Mouse (Mus musculus): ENCODE measurements at regions not wholly inside any gene's neighbourhood (a gene's known extent, or its start where the extent isn't known, plus 50 kb on each side); places are given as distances from the start of the nearest gene placed in this dataset.

GRCm38 (mm10) chr9:26493740-26494139, 239.8 kb upstream of the B3gat1 start:
- H3K4me2 ChIP-seq (ENCODE audit: insufficient read depth, low read depth, poor library complexity, severe bottlenecking) = no peak overlapping the region
- peaks cover 0 to 6% of the 10 kb centered on the region in 2 experiments; a peak in 2 of 4 replicates for H3K4me1 ChIP-seq (ENCODE audit: control insufficient read depth in 1 of 2, insufficient read depth in 2 of 2)
- TF ChIP-seq PAX5 (IDR thresholded peaks at IDR 0.05; ENCODE audit: low read length) (no peak), MYC (IDR thresholded peaks at IDR 0.05; ENCODE audit: low read depth, low read length) (no peak), IRF4 (IDR thresholded peaks at IDR 0.05; ENCODE audit: low read depth, low read length) (no peak), CHD1 (IDR thresholded peaks at IDR 0.05; ENCODE audit: low read depth, low read length) (no peak), BHLHE40 (IDR thresholded peaks at IDR 0.05; ENCODE audit: low read depth, low read length) (no peak), E2F4 (IDR thresholded peaks at IDR 0.05; ENCODE audit: insufficient replicate concordance, low read depth, low read length) (no peak), ZNF384 (IDR thresholded peaks at IDR 0.05; ENCODE audit: low read depth, low read length) (no peak), EP300 (IDR thresholded peaks at IDR 0.05; ENCODE audit: low read length) (no peak), JUN (IDR thresholded peaks at IDR 0.05; ENCODE audit: insufficient read depth, low read depth, low read length) (no peak), NELFE (IDR thresholded peaks at IDR 0.05; ENCODE audit: low read depth, low read length) (no peak), UBTF (IDR thresholded peaks at IDR 0.05; ENCODE audit: low read depth, low read length) (no peak), POLR2AphosphoS2 (IDR thresholded peaks at IDR 0.05; ENCODE audit: low read depth, low read length) (no peak), TBP (conservative IDR thresholded peaks at IDR 0.05; ENCODE audit: low read depth, low read length) (no peak), ETS1 (conservative IDR thresholded peaks at IDR 0.05; ENCODE audit: low read depth, low read length) (no peak), ELF1 (IDR thresholded peaks at IDR 0.05; ENCODE audit: low read depth, low read length) (no peak), RAD21 (IDR thresholded peaks at IDR 0.05; ENCODE audit: low read depth, low read length) (no peak), POLR2A (IDR thresholded peaks at IDR 0.05; ENCODE audit: low read depth, low read length) (no peak), SMC3 (IDR thresholded peaks at IDR 0.05; ENCODE audit: low read depth, low read length) (no peak)
- dilution Hi-C loops (cut with MboI; ENCODE audit: extremely low pct_ligation_motif_present, extremely low pct_unique_long_range_greater_than_20kb, low sequenced_read_pairs) (no loop called here), in situ Hi-C loops (cut with MboI; ENCODE audit: low pct_ligation_motif_present, low pct_unique_long_range_greater_than_20kb, low sequenced_read_pairs) (no loop called here)
- H3K9me3 ChIP-seq (replicated peaks; ENCODE audit: low read length) = no peaks in the 10 kb centered on the region
- H3K27me3 ChIP-seq (replicated peaks) = peaks cover 1% of the 10 kb centered on the region
- H3K9ac ChIP-seq (ENCODE audit: insufficient read depth, low read depth) = no peak overlapping the region
- no peak overlapping the region for H3K4me3 ChIP-seq (replicated peaks in 1 of 3; ENCODE audit: low read depth in 2 of 3, low read length in 2 of 3, poor library complexity in 1 of 3)
- no peak overlapping the region for H3K27ac ChIP-seq (ENCODE audit: insufficient read depth, low read depth)
- H3K36me3 ChIP-seq (replicated peaks in 1 of 2; ENCODE audit: control insufficient read depth in 1 of 2, insufficient read depth in 1 of 2, low read length in 1 of 2) = no peaks in the 10 kb centered on the region
- DNase-seq (ENCODE audit: extremely low read depth) = no peak
- H3K79me2 ChIP-seq (replicated peaks; ENCODE audit: control insufficient read depth, extremely low read depth, insufficient read depth, poor library complexity, severe bottlenecking) = no peaks in the 10 kb centered on the region

- Histone ChIP-seq H3K9ac (ENCODE audit: insufficient read depth, low read depth) (no peak overlapping the region), H3K4me1 (ENCODE audit: control insufficient read depth in 1 of 2, insufficient read depth in 2 of 2) (no peaks in the 10 kb centered on the region), H3K27me3 (replicated peaks) (no peaks in the 10 kb centered on the region), H3K79me2 (replicated peaks; ENCODE audit: control insufficient read depth, extremely low read depth, insufficient read depth, poor library complexity, severe bottlenecking) (no peaks in the 10 kb centered on the region), H3K36me3 (replicated peaks in 1 of 2; ENCODE audit: control insufficient read depth in 1 of 2, insufficient read depth in 1 of 2, low read length in 1 of 2) (no peaks in the 10 kb centered on the region), H3K4me3 (replicated peaks in 1 of 3; ENCODE audit: low read depth in 2 of 3, low read length in 2 of 3, poor library complexity in 1 of 3) (no peak overlapping the region), H3K27ac (ENCODE audit: insufficient read depth, low read depth) (no peak overlapping the region), H3K4me2 (ENCODE audit: insufficient read depth, low read depth, poor library complexity, severe bottlenecking) (no peak overlapping the region), H3K9me3 (replicated peaks; ENCODE audit: low read length) (no peaks in the 10 kb centered on the region)
- dilution Hi-C loops (cut with MboI; ENCODE audit: extremely low pct_ligation_motif_present, extremely low pct_unique_long_range_greater_than_20kb, low sequenced_read_pairs) (no loop called here), in situ Hi-C loops (cut with MboI; ENCODE audit: low pct_ligation_motif_present, low pct_unique_long_range_greater_than_20kb, low sequenced_read_pairs) (no loop called here)
- TF ChIP-seq ETS1 (conservative IDR thresholded peaks at IDR 0.05; ENCODE audit: low read depth, low read length) (no peak), KAT2A (IDR thresholded peaks at IDR 0.05; ENCODE audit: insufficient replicate concordance, low read length) (no peak), POLR2A (IDR thresholded peaks at IDR 0.05; ENCODE audit: low read depth, low read length) (no peak), IRF4 (IDR thresholded peaks at IDR 0.05; ENCODE audit: low read depth, low read length) (no peak), CHD2 (IDR thresholded peaks at IDR 0.05; ENCODE audit: low read length) (no peak), ZNF384 (IDR thresholded peaks at IDR 0.05; ENCODE audit: low read depth, low read length) (no peak), UBTF (IDR thresholded peaks at IDR 0.05; ENCODE audit: low read depth, low read length) (no peak), RCOR1 (conservative IDR thresholded peaks at IDR 0.05; ENCODE audit: low read depth, low read length) (no peak)
- DNase-seq (ENCODE audit: extremely low read depth) = no peak
These were observed 231.5 kb upstream of the B3gat1 start for GRCm38 (mm10) chr9:26502027-26502426.
